Mouse (Mus musculus): ENCODE results near the gene Galr3.

Galr3 gene

DNA sequence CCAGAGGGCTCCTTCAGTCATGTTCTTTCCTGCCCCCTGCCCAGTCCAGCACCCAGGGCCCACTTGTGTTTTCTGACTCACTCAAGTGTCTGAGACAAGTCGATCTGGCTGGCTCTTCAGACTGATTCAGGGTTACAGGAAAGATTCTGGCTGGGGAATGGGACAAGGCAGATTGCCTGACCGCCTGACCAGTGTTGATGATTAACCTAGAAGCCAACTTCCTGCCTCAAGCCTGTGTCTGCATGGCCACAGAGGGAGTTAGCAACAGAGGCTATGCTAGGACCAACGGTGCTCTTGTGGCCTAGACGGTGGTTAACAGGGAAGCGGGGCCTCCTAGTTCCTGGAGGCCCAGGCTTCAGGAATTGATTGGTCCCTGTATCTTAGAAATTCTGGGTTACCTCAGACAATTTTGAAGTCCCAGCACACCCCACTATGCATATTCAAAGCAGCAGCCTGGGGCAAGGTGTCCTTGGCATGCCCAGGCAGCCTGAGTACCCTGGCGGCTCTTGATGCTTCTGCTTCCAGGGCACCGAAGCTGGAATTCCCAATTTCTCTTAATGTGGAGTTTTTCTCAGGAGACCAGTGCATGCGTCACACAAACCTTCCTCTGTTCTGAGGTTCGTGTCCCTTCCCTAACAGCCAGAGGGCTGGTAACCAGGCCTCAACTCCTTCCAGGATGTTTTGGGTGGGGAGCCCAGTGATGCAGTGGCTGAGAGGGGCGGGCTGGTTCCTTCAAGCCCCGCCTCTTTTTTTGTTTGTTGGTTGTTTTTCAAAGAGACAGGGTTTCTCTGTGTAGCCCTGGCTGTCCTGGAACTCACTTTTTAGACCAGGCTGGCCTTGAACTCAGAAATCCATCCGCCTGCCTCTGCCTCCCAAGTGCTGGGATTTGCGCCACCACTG lies 10.0 kb downstream of the Galr3 start:
- DNase-seq (ENCODE audit: inconsistent ontology term): peak; percentile 51

GRCm38 (mm10) chr15:79052366-79052765 lies 10.7 kb downstream of the Galr3 start:
- DNase-seq (ENCODE audit: inconsistent ontology term): no peak

DNA sequence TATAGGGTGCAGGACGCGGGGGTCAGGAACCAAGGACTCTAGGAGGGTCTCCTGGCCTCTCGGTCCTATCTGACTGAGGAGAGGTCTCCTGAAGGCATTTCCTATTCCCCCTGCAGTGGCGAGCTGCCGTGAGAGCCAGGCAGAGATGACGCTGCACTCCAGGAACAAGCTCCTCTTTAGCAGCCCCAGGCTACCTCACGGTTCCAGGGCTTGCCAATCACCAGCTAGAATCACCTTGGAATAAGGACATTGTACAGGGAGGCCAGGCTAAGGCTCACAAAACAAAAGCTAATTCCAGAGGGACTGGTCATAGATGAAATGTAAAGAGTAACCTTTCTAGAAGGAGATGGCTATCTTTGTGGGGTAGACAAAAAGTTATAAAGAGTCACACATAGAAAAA lies 14.9 kb downstream of the Galr3 start:
- DNase-seq (ENCODE audit: inconsistent ontology term): no peak

GRCm38 (mm10) chr15:79057850-79058249 lies 16.2 kb downstream of the Galr3 start:
- DNase-seq (ENCODE audit: inconsistent ontology term): no peak

DNA sequence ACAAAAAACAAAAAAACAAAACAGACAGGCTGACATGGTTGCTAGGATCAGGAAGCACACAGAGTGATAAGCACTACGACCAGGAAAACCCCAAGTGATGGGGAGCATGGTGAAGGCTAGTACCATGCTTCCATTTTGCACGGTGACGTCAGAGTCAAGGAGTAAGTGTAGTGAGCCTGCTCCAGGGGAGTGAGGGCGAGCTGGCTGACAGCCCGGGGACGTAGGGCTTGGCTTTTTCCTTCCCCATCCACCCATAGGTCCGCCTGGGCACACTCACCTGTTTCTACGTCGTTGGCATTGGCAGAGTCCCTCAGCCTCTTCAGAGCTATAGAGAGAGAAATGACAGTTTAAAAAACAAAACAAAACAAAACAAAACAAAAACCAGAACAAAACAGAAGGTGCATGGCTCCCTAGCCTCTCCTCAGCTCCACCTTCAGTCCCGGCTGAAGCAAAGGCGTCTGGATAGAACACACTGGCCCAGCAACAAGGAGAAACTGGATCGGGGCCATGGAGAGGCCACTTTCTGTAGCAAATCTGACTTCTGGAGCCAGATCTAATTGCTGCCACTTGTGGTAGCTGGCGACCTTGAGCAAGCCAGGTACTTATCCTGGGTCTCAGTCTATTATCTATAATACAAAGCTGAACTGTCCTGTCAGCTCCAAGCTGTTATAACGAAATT lies 19.3 kb downstream of the Galr3 start:
- no peak for DNase-seq (ENCODE audit: inconsistent ontology term)

- DNase-seq (ENCODE audit: inconsistent ontology term): peak; percentile 99
Observed at GRCm38 (mm10) chr15:79062376-79063159, 20.9 kb downstream of the Galr3 start, which contains the start of gene Ankrd54. Ankrd54 (minus strand) TSS chr15:79062893.

DNA sequence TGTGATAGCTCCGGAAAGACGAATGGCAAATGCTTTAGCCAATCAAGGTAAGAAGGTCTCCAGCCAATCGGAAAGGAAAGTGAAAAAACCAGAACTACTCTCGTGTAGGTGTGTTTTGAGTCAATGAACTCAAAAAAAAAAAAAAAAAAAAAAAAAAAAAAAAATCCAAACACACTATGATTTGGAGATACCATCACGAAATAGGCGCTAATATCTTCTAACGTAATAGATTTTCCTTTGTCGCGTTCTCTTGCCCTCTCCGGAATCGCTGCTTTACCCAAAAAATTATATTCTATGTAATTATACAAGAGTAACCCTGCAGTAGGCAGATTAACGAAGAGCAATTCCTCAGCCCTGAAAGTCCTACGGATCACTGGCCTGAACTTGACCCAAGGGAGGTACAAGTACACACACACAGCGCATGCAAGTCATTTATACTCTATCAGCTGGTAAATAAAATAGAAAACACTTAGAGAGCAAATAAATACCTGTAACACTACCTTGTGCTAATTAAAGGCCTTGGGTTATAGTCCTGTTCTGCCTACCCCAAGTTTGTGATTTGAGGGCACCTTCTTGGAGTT lies 21.6 kb downstream of the Galr3 start:
- no peak for DNase-seq (ENCODE audit: inconsistent ontology term)

DNA sequence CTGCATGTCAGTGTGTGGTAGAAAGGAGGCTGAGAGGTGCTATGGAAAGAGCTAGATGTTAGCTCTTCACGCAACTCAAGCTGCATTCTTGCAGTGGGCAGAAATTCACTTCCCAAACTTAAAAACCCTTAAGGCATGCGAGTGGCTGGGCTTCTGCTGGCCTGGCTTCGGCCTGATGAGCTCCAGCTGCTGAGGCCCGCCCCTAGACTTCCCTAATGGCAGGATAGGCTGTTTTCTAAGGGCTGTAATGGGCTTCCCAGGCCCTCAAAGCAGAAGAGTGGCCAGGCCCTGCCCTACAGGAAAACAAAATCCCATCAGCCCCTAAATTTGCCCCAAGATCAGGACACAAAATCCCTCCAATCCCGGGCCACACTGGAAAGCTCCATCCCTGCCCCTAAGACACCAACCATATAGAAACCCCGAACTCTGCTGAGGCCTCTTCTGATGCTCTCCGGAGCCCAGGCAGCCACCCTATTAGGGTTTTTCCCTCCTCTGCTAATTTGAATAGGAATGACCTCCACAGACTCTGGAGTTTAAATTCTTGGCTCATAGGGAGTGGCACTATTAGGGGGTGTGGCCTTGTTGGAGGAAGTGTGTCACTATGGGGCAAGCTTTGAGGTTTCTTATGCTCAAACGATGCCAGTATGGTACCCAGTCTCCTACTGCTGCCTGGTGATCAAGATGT lies 23.5 kb downstream of the Galr3 start:
- DNase-seq (ENCODE audit: inconsistent ontology term): no peak

GRCm38 (mm10) chr15:79066276-79066675 lies 24.6 kb downstream of the Galr3 start:
- DNase-seq (ENCODE audit: inconsistent ontology term): no peak

DNA sequence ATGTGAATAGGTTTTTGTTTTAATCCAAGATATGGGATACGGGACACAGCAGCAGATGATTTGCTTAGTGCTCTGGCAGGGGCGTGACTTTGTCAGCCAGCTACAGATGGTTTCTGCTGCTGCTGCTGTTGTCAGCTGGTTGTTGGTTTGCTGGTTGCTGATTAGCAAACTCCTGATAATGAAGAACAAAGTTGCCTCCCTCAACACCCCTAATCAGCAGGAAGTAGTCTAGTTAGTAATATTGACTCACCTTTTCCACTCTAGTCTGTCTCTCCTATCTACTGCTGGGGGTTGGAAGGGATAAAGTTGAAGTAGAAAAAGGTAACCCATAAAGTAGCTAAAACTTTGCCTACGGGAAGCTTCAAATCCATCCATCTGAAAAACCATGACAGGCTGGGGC lies 25.9 kb downstream of the Galr3 start:
- DNase-seq (ENCODE audit: inconsistent ontology term): no peak

DNA sequence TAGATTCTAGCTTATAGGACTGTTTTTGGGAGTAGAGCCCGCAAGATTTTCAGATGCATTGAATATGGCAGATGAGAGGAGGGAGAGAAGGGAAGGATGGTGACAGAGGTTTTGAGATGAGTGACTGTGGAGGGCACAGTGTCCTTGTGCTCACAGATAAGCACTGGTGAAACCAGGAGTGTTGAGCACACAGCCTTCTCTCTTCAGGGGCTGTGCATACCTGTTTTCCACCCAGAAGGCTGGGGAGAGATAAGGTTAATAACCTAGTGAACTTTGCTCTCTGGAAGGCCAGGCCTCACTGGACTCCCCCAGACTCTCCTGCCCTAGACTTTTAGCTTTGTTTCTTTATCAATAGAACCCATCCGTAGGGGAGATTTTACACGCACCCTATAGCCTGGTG lies 26.7 kb downstream of the Galr3 start:
- no peak for DNase-seq (ENCODE audit: inconsistent ontology term)

DNA sequence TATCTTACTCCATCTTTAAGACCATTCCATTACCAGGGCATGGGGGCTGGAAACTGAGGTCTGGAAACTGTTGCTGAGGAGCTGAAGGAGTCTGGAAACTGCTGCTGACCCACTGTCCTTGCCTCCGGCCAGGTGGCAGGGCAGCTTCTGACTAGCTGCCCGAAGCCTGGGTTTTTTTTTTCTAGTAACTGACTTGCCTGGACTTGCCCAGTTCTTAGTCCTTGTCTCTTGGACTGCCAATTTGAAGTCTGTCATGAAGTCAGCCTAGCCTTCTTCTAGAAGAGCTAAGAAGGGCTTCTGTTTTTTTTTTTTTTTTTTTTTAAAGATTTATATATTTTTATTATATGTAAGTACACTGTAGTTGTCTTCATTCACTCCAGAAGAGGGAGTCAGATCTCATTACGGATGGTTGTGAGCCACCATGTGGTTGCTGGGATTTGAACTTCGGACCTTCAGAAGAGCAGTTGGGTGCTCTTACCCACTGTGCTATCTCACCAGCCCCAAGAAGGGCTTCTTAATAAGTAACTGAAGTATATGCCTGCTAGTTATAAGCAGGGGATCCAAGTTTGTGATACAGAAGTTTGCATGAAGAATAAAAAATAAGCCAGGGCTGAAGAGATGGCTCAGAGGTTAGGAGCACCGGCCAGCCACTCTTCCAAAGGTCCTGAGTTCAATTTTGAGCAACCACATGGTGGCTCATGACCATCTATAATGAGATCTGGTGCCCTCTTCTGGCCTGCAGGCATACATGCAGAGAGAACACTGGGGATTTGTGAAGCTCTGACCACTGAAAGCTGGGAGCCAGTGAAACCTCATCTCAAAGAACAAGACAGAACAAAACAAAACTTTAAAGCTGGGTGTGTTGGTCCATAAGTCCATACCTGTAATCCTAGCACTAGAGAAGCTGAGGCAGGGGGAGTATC lies 29.7 kb downstream of the Galr3 start:
- DNase-seq (ENCODE audit: inconsistent ontology term): peak; percentile 19

DNA sequence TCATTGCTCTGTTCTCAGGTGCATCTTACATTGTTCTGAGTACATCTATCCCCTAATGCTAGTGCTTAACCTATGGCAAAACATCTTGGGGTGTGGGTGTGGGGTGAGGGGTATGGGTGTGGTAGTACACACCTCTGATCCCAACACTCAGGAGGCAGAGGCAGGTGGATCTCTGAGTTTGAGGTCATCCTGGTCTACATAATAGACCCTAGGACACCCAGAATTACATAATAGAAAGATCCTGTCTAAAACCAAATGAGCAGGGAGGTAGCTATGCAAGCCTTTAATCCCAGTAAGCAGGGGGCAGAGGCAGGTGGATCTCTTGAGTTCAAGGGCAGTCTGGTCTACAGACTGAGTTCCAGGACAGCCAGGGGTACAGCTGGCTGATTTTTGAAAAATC lies 32.1 kb downstream of the Galr3 start:
- no peak for DNase-seq (ENCODE audit: inconsistent ontology term)

GRCm38 (mm10) chr15:79074446-79074845 lies 32.8 kb downstream of the Galr3 start:
- no peak for DNase-seq (ENCODE audit: inconsistent ontology term)

DNA sequence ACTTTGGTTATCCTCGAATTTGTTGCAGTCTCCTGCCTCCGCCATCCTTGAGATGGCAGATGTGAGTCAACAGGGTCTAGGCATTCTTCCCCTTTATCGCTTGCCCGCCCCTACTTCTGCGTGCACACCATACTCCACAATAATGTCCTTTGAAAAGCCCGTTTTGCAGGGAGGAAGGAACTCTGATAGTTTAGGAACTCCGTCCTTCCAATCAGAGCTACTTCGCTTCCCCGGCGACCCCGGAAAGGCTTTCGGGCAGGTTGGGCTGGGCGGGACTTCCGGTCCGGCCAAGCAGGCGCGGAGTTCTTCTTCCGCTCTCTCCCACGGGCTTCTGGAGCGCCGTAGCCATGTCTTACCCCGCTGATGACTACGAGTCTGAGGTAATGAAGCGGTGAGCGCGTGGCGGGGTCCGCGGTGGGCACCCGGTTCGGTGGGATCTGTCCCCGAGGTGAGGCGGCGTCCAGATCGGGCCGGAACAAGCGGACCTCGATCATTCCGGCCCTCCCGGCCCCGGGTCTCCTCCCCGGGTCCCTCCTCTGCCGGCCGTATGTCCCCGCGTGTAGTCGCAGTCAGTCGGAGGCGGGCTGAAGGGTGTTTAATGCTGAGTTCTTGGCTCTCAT lies 33.3 kb downstream of the Galr3 start, which contains the start of gene Eif3l:
Gene Eif3l, plus strand, starts transcription at position 267 of the 620 bp plus-strand sequence.
- peak; percentile 89 for DNase-seq (ENCODE audit: inconsistent ontology term)

- no peak for DNase-seq (ENCODE audit: inconsistent ontology term)
Observed at GRCm38 (mm10) chr15:79075658-79076365, 34.1 kb downstream of the Galr3 start.

DNA sequence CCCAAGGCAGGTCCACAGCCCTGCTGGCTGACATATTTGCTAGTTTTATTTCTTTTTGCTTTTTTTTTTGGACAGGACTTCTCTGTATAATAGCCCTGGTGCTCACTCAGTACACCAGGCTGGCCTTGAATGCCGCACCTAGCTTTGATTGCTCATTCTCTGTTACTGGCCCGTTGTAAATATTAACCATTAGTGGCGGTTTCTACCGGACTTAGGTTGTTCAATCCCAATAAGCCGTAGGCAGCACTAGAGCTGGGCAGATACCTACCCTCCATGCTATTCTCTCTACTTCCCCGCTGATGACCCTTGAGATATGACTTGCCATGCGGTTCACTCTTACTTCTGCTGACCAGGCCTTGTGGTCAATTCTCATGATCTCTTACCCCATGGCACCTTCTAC lies 37.9 kb downstream of the Galr3 start:
- DNase-seq (ENCODE audit: inconsistent ontology term): no peak

DNA sequence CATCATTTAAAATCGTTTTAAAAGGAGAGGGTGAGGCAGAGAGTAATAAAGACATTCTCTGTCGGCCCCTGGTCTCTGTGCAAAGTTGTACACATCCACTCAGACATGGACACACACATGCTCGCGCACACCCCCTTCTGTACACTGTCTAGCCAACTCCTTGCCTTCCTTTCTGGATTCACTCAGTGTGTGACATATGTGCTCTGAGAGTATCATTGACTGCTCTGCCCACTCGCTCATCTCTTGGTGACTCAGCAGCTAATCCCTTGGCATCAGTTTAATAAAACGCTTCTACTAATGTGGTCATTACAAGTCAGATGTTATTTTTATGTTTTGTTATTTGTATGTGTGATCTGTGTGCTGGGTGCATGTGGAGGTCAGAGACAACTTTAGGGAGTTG lies 50.6 kb downstream of the Galr3 start:
- DNase-seq (ENCODE audit: inconsistent ontology term): no peak

Data from Muller cell, postnatal 12 days (primary cell).